Mouse (Mus musculus): Measurements from ENCODE around the gene Gm26661. TPM values are rescaled to one million over a fixed set of nuclear protein-coding genes. Genes with fewer than 3 reads are reported as not detected.
A peak's percentile ranks its signal among the peaks of the same experiment; 100 is the strongest.

Gm26661 gene
- total RNA-seq, 2 experiments from 2014 or later: not detected

GRCm38 (mm10) chr14:7818463-7819121 lies 27.2 kb downstream of the Gm26661 start:
- DNase-seq (ENCODE audit: low spot score in 2 of 2): peak in 1 of 2 experiments; percentile 23
- intact Hi-C loops (cut with DNase I): loop anchor here (5.0 to 10.0 kb wide), 3 partner anchors 66 to 124 kb away; no protein-coding TSS in a partner anchor

- intact Hi-C loops (cut with DNase I): loop anchor here (5.0 to 10.0 kb wide), 3 partner anchors 65 to 123 kb away; no protein-coding TSS in a partner anchor
- no peak for DNase-seq (ENCODE audit: low spot score in 2 of 2)
Measured at GRCm38 (mm10) chr14:7819446-7819845, 28.1 kb downstream of the Gm26661 start.

- no peak for DNase-seq (ENCODE audit: low spot score in 2 of 2)
- intact Hi-C loops (cut with DNase I): no loop called here
Measured at GRCm38 (mm10) chr14:7821341-7821740, 30.0 kb downstream of the Gm26661 start.

- intact Hi-C loops (cut with DNase I): no loop called here
- DNase-seq (ENCODE audit: low spot score in 2 of 2): no peak
Measured at GRCm38 (mm10) chr14:7822693-7823092, 31.3 kb downstream of the Gm26661 start.

- intact Hi-C loops (cut with DNase I): no loop called here
- DNase-seq (ENCODE audit: low spot score in 2 of 2): no peak
Measured at GRCm38 (mm10) chr14:7824651-7825268, 33.4 kb downstream of the Gm26661 start.

- DNase-seq (ENCODE audit: low spot score in 2 of 2): no peak
- intact Hi-C loops (cut with DNase I): no loop called here
Measured at GRCm38 (mm10) chr14:7826151-7826937, 35.0 kb downstream of the Gm26661 start.

- no peak for DNase-seq (ENCODE audit: low spot score in 2 of 2)
- intact Hi-C loops (cut with DNase I): no loop called here
Measured at GRCm38 (mm10) chr14:7829181-7829580, 37.8 kb downstream of the Gm26661 start.

GRCm38 (mm10) chr14:7831770-7832439 lies 40.5 kb downstream of the Gm26661 start:
- no peak for DNase-seq (ENCODE audit: low spot score in 2 of 2)
- intact Hi-C loops (cut with DNase I): no loop called here

GRCm38 (mm10) chr14:7832440-7832783 lies 41.0 kb downstream of the Gm26661 start:
- intact Hi-C loops (cut with DNase I): no loop called here
- no peak for DNase-seq (ENCODE audit: low spot score in 2 of 2)

GRCm38 (mm10) chr14:7833458-7833857 lies 42.1 kb downstream of the Gm26661 start:
- no peak for DNase-seq (ENCODE audit: low spot score in 2 of 2)
- intact Hi-C loops (cut with DNase I): no loop called here

GRCm38 (mm10) chr14:7838564-7839089 lies 47.2 kb downstream of the Gm26661 start:
- DNase-seq (ENCODE audit: low spot score in 2 of 2): no peak
- intact Hi-C loops (cut with DNase I): no loop called here

- intact Hi-C loops (cut with DNase I): loop anchor here (5.0 kb wide), 1 partner anchor 47 kb away; no protein-coding TSS in a partner anchor
- DNase-seq (ENCODE audit: low spot score in 2 of 2): no peak
Measured at GRCm38 (mm10) chr14:7839950-7840514, 48.6 kb downstream of the Gm26661 start.

Other genes starting within 250 kb of the Gm26661 start
- gene Gm3558, start 223.0 kb upstream of the Gm26661 start, total RNA-seq (2021): 1 to 10 TPM; 3.9 to 5.5 TPM
- gene Gm10338, start 196.0 kb upstream of the Gm26661 start, total RNA-seq (2021): not detected
- not detected for gene Gm10128, start 147.6 kb upstream of the Gm26661 start, total RNA-seq (2021)
- 10 to 100 TPM; 20.7 to 44.9 TPM for gene Flnb, start 26.4 kb downstream of the Gm26661 start, total RNA-seq (2021)
- gene Gm45521, start 165.7 kb downstream of the Gm26661 start, total RNA-seq (2021): not detected
- gene Dnase1l3, start 203.0 kb downstream of the Gm26661 start, total RNA-seq (2021): not detected
- gene Abhd6, start 211.3 kb downstream of the Gm26661 start, total RNA-seq (2021): 10 to 100 TPM; 63.4 to 74.0 TPM

Measured in left cerebral cortex, postnatal 36 days (tissue).